Mouse (Mus musculus) small intestine, adult 2 months (tissue): ENCODE results near the gene Coil.

Experiments
- CTCF ChIP-seq: fragments of 200-500 bp; IDR thresholded peaks from 2 replicates; pipeline ENCODE4 v1.5.1; 2012; ENCODE audit warnings: low read depth, mild to moderate bottlenecking, control low read depth, inconsistent platforms, low read length, moderate library complexity, mixed read lengths; ENCODE audit not compliant: insufficient replicate concordance, insufficient read length; ENCODE audit errors: extremely low read depth
- POLR2A ChIP-seq: fragments of 200-500 bp; IDR thresholded peaks from 2 replicates; pipeline ENCODE4 v1.6.1; 2012; ENCODE audit warnings: low read depth, mild to moderate bottlenecking, control low read depth, inconsistent platforms, low read length, moderate library complexity

- TF ChIP-seq CTCF, result no peak
- no peak for TF ChIP-seq POLR2A
Measured at GRCm38 (mm10) chr11:88938770-88939169, 31.3 kb upstream of the Coil start.
